Mouse (Mus musculus) E14TG2a.4 (cell line): Measurements from ENCODE around the gene Prss38.
"Not testable (repeated sequence)": the region's sequence is repeated elsewhere in the genome, so short reads cannot be mapped to it uniquely, and the experiment has no call there.

Experiments
- H3K27me3 ChIP-seq: 2 replicates; pipeline ENCODE4 v1.6.1; 2014; ENCODE audit warnings: low read length, control low read depth; ENCODE audit not compliant: insufficient read depth
- H3K36me3 ChIP-seq: 2 replicates; pipeline ENCODE4 v1.6.1; 2014; ENCODE audit warnings: low read length, control low read depth; ENCODE audit not compliant: insufficient read depth
- H3K4me1 ChIP-seq: replicated peaks from 2 replicates; pipeline ENCODE4 v1.6.1; 2014; ENCODE audit warnings: low read depth, low read length, control low read depth
- H3K4me3 ChIP-seq: replicated peaks from 2 replicates; pipeline ENCODE4 v1.5.1; 2014; ENCODE audit warnings: mild to moderate bottlenecking, low read length
- H3K9me3 ChIP-seq: 2 replicates; pipeline ENCODE4 v1.6.1; 2014; ENCODE audit warnings: low read length, control low read depth
- CTCF ChIP-seq: conservative IDR thresholded peaks from 2 replicates; pipeline ENCODE4 v1.5.1; 2014; ENCODE audit warnings: low read length
- NANOG ChIP-seq: IDR thresholded peaks from 2 replicates; pipeline ENCODE4 v1.6.1; 2014; ENCODE audit warnings: borderline replicate concordance, low read length, mixed read lengths
- POU5F1 ChIP-seq: IDR thresholded peaks from 2 replicates; pipeline ENCODE4 v1.6.1; 2014; ENCODE audit warnings: low read length, borderline replicate concordance

The Prss38 gene

GRCm38 (mm10) chr11:59388806-59389205 is 13.3 kb upstream of the Prss38 start:
- H3K27me3 ChIP-seq, result 0 out of 2 replicates have a peak, but pooled peaks cover 2% of the 10 kb centered on the region
- H3K4me3 ChIP-seq, result no peak overlapping the region
- no peaks in the 10 kb centered on the region for H3K36me3 ChIP-seq
- H3K9me3 ChIP-seq, result no peaks in the 10 kb centered on the region
- TF ChIP-seq CTCF (no peak), NANOG (no peak), POU5F1 (no peak)
- H3K4me1 ChIP-seq, result peaks cover 28% of the 10 kb centered on the region

- TF ChIP-seq POU5F1, result no peak
- TF ChIP-seq NANOG, result no peak
- Histone ChIP-seq H3K36me3 (no peaks in the 10 kb centered on the region), H3K9me3 (no peaks in the 10 kb centered on the region), H3K4me1 (peaks cover 23% of the 10 kb centered on the region), H3K4me3 (no peak overlapping the region), H3K27me3 (0 out of 2 replicates have a peak, but pooled peaks cover 2% of the 10 kb centered on the region)
Measured at GRCm38 (mm10) chr11:59387471-59387870, 12.0 kb upstream of the Prss38 start.

- H3K9me3 ChIP-seq, result no peaks in the 10 kb centered on the region
- H3K27me3 ChIP-seq, result 0 out of 2 replicates have a peak, but pooled peaks cover 2% of the 10 kb centered on the region
- TF ChIP-seq POU5F1, result no peak
- TF ChIP-seq NANOG, result no peak
- no peak for TF ChIP-seq CTCF
- H3K36me3 ChIP-seq, result no peaks in the 10 kb centered on the region
- peaks cover 23% of the 10 kb centered on the region for H3K4me1 ChIP-seq
- H3K4me3 ChIP-seq, result 0 out of 2 replicates have a peak overlapping the region, but pooled peaks have one; percentile 14
Measured at GRCm38 (mm10) chr11:59385123-59385522, 9.7 kb upstream of the Prss38 start.

GRCm38 (mm10) chr11:59384441-59384959 is 9.0 kb upstream of the Prss38 start:
- TF ChIP-seq POU5F1, result no peak
- no peak for TF ChIP-seq NANOG
- no peak for TF ChIP-seq CTCF
- peaks cover 23% of the 10 kb centered on the region for H3K4me1 ChIP-seq
- 0 out of 2 replicates have a peak overlapping the region, but pooled peaks have one; percentile 14 for H3K4me3 ChIP-seq
- H3K27me3 ChIP-seq, result 0 out of 2 replicates have a peak, but pooled peaks cover 2% of the 10 kb centered on the region
- H3K9me3 ChIP-seq, result peaks cover 5% of the 10 kb centered on the region; the same call in 1 of the 2 replicates
- H3K36me3 ChIP-seq, result no peaks in the 10 kb centered on the region

GRCm38 (mm10) chr11:59379547-59379946 is 4.1 kb upstream of the Prss38 start:
- no peak for TF ChIP-seq NANOG
- TF ChIP-seq POU5F1, result no peak
- TF ChIP-seq CTCF, result no peak
- no peaks in the 10 kb centered on the region for H3K27me3 ChIP-seq
- H3K9me3 ChIP-seq, result peaks cover 7% of the 10 kb centered on the region; the same call in 1 of the 2 replicates

GRCm38 (mm10) chr11:59377999-59378398 is 2.5 kb upstream of the Prss38 start:
- no peak for TF ChIP-seq CTCF
- TF ChIP-seq NANOG, result no peak
- no peak for TF ChIP-seq POU5F1
- H3K36me3 ChIP-seq, result no peaks in the 10 kb centered on the region
- peaks cover 24% of the 10 kb centered on the region for H3K4me1 ChIP-seq
- H3K27me3 ChIP-seq, result no peaks in the 10 kb centered on the region
- no peak overlapping the region for H3K4me3 ChIP-seq
- peaks cover 7% of the 10 kb centered on the region; the same call in 1 of the 2 replicates for H3K9me3 ChIP-seq

More at GRCm38 (mm10) chr11:59379547-59379946, 4.1 kb upstream of the Prss38 start:
- Histone ChIP-seq H3K4me3 (no peak overlapping the region), H3K4me1 (peaks cover 27% of the 10 kb centered on the region), H3K36me3 (no peaks in the 10 kb centered on the region)

- no peak for TF ChIP-seq POU5F1
- TF ChIP-seq CTCF, result no peak
- no peak for TF ChIP-seq NANOG
- H3K4me1 ChIP-seq, result peaks cover 4% of the 10 kb centered on the region; the same call in 1 of the 2 replicates
- no peaks in the 10 kb centered on the region for H3K36me3 ChIP-seq
- H3K27me3 ChIP-seq, result no peaks in the 10 kb centered on the region
- no peaks in the 10 kb centered on the region for H3K9me3 ChIP-seq
- no peak overlapping the region for H3K4me3 ChIP-seq
Measured at GRCm38 (mm10) chr11:59369848-59370247, 5.6 kb downstream of the Prss38 start.

GRCm38 (mm10) chr11:59367955-59368354 is 7.5 kb downstream of the Prss38 start:
- not testable (repeated sequence) for H3K4me1 ChIP-seq, H3K36me3 ChIP-seq, H3K4me3 ChIP-seq, H3K27me3 ChIP-seq, H3K9me3 ChIP-seq

- Histone ChIP-seq H3K9me3 (peaks cover 5% of the 10 kb centered on the region), H3K4me1 (no peaks in the 10 kb centered on the region), H3K36me3 (no peaks in the 10 kb centered on the region), H3K27me3 (no peaks in the 10 kb centered on the region), H3K4me3 (no peak overlapping the region)
- TF ChIP-seq POU5F1 (no peak), CTCF (peak; percentile 45)
Measured at GRCm38 (mm10) chr11:59366633-59367032, 8.8 kb downstream of the Prss38 start.
